Mouse (Mus musculus) bone marrow macrophage, adult 2 months (primary cell): ENCODE results near the gene Notch2.

ENCODE experiments used
- CTCF ChIP-seq: IDR thresholded peaks from 2 replicates; pipeline ENCODE4 v1.5.1; 2012; ENCODE audit warnings: low read depth, mild to moderate bottlenecking, low read length, moderate library complexity
- POLR2A ChIP-seq: IDR thresholded peaks from 2 replicates; pipeline ENCODE4 v1.6.1; 2012; ENCODE audit warnings: mild to moderate bottlenecking, low read depth, low read length, borderline replicate concordance

- no peak for TF ChIP-seq CTCF
- no peak for TF ChIP-seq POLR2A
These were observed 23.8 kb downstream of the Notch2 start for GRCm38 (mm10) chr3:98037151-98037550.
